Mouse (Mus musculus) right cerebral cortex, postnatal 14 days (tissue): ENCODE results near the gene Smad9.

ENCODE experiments used
- DNase-seq: peaks from one replicate; pipeline ENCODE4 v3.0.0; 2022

Gene Smad9

DNA sequence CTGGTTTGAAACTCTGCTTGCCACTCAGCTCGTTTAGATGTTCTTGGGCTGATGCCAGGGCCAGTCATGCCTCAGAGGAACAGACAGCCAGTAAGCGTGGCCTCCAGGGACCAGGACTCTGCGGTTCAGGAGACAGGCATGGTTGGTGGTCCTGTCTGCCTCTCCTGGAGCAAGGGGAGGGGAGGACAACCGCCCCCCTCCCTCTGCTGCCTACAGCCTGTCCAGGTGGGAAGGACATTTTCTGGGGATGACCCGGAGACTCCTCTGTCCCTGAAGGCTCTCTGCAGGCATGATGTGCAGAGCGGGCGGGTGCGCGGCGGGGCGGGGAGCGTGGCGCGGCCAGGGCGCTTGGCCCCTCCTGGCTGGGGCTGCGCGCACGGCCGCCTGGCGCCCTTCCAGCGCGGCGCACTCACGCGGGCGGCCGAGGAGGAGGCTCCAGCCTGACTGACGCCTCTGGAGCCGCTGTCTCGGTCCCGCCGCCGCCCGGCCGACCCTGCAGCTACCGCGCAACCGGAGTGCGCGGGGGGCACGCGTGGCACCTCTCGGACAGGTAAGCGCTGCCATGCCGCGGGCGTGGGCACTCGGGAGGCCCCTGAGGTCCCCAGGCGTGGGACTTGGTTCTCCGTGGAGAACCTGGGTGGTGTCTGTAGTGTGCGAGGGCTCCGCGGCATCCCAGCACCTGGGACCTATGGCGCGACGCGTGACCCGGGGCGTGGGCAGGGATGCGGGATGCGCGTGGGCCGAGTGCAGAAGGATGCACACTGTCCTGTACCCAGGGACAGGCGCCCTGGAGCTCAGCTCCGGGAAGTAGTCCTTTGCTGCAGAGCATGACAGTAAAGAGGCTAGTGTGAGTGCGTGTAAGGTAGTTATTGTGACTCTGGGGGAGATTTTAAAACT is at the start of gene Smad9:
Gene Smad9 (plus strand): TSS at position 438 of the 897 bp plus-strand sequence.
- peak; percentile 65 for DNase-seq

- DNase-seq = no peak
Observed at GRCm38 (mm10) chr3:54708972-54709371, 46.4 kb upstream of the Smad9 start.

DNA sequence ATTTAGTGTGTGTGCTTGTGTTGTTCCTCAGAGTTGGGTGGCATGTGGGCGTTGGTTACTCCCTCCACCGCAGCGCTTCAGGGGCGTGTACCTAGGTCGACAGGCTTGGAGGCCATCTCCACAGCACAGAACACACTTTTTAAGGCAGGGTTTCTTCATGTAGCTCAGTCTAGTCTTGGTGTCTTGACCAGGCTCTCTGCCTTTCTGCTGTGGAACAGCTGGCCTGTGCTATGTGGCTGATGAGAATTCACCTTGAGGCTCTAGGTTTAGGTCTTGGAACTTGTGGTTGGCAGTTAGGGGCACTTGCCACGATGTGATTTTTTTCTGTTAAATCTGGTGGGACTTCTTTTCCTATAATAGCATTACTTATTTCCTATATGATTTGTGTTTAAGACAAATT is 41.1 kb upstream of the Smad9 start, which contains the start of gene Gm21958:
Gene Gm21958 (minus strand): TSS at position 101 of the 400 bp plus-strand sequence.
- DNase-seq = no peak

GRCm38 (mm10) chr3:54715461-54715860 is 39.9 kb upstream of the Smad9 start:
- no peak for DNase-seq

- DNase-seq = no peak
Observed at GRCm38 (mm10) chr3:54717348-54717747, 38.0 kb upstream of the Smad9 start.

DNA sequence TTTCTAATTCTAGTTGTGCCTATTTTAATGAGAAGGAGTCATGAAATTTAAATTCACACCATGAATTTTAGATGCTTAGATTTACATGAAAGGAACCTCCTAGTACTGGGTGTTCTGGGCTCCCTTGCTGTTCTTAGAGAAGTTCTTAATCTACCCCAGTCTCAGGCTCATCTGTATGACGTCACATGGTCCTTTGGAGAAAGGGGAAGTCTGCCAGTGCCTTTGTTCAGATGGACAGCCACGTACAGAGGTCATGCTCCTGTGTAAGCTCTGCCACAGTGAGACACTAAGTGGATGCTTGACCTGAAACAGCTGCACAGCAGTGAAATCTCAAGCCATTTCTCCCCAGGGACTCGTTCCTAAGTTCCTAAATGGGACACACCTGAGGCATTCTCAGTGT is 36.4 kb upstream of the Smad9 start:
- no peak for DNase-seq

- no peak for DNase-seq
Observed at GRCm38 (mm10) chr3:54723741-54724500, 31.5 kb upstream of the Smad9 start.

GRCm38 (mm10) chr3:54725344-54725743 is 30.0 kb upstream of the Smad9 start:
- no peak for DNase-seq

DNA sequence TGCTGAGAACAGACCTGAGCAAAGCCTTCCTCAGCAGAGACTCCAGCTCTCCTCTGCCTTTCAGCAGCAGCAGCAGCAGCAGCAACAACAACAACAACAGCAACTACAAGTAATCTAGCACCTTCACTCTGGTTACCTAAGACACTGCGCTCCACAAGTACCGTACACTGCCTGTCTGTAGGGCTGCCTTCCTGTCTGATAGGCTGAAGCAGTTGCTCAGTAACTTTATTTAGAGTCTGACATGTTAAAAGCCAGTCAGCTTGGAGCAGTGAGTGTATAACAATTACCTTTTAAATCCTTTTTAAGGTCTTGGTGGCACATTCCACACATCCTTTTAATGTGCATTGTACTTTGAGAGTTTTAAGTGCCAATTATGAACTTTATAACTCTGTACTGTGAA is 27.8 kb upstream of the Smad9 start:
- DNase-seq = no peak

DNA sequence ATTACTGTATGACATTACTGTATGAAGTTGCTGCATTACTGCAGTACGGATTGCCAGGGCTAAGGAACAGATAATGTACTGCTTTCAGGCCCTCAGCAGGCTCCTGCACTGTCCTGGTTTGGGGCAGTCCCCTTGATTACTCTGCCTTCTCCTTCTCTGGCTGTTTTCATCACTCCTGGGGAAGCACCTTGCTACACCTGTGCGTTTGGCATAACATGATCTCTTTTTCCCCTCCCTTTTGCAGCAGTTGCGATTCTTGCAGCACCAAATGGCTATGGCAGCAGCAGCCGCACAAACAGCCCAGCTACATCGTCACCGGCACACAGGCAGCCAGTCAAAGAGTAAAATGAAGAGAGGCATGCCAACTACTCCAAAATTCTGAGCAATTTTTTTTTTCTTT is 27.3 kb upstream of the Smad9 start:
- no peak for DNase-seq

GRCm38 (mm10) chr3:54731626-54732150 is 23.7 kb upstream of the Smad9 start:
- DNase-seq = no peak

- no peak for DNase-seq
Observed at GRCm38 (mm10) chr3:54732371-54732770, 23.0 kb upstream of the Smad9 start.

DNA sequence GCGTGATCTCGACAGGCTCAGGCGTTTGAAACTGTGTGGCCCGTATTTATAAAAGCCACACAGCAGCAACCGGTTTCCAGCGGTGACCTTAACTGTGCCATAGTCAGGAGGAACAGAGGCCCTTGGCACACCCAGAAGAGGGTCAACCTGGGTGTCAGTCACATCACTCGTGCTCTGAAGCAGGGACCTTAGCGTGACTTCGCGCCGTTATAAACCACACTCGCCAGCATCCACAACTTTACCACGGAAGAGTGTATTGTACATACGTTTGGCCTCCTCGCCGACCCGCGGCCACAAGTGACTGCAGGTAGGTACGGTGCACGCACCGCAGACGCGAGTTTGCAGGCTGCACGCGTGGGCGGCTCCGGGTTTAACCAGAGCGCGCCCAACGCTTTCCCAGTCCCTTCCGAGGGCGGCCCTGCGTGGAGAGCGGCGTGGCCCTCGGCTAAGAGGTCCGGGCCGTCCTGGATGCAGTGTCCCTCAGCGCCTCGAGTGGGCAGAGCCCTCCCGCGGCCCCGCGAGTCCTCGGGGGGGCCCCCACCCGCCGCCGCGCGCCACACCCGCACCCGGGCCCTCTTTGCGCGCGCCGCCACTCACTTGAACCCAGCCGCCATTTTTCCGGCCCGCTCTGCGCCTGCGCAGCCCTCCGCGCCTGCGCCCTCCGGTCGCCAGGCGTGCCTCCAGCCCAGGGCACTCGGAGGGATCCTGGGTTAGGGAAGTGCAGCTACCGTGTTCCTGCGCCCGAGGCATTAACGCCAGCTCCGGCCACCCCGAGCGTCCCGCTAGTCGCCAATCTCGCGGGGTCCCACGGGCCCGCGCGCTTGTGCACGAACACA is 20.8 kb upstream of the Smad9 start:
- DNase-seq = peak; percentile 93

DNA sequence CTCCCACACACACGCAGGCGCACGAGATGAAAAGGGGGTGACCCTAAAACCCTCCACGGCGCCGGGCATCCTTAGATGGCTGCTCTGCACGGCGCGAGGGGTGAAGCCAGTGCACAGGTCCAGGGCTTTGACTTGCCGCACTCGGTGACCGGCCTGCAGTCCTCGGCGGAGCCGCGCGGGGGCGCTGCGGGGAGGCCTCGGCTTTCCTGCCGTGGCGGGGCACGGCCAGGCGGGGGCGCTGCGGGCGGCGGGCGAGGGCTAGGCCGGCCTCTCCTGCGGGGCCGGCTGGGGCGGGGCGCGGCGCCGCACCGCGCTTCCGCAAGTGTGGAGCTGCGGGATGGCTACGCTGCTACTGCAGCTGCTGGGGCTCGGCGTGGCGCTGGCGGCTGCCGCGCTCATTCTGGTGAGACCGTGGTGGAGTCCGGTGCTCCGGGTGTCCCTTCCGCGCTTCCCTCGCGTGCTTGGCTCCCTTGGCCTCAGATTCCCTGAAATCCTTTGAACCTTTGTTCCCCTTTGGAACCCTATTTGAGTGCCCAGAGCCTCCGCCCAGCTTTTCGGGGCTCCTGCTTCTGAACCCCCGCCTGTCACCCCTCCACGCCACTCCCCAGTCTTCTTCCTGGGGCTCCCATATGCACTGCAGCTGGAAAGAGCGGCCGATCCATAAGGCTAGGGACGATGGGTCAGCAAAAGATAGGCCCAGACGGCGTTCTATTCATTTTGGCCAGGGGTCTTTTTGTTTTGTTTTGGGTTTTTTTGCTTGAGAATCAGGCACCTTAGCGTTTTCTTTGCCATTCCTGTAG is 19.9 kb upstream of the Smad9 start, which contains the start of the genes Exosc8 and Alg5:
Gene Exosc8 (minus strand): TSS at position 147 of the 800 bp plus-strand sequence.
Gene Alg5 (plus strand): TSS at position 293 of the 800 bp plus-strand sequence.
- DNase-seq = peak; percentile 87

DNA sequence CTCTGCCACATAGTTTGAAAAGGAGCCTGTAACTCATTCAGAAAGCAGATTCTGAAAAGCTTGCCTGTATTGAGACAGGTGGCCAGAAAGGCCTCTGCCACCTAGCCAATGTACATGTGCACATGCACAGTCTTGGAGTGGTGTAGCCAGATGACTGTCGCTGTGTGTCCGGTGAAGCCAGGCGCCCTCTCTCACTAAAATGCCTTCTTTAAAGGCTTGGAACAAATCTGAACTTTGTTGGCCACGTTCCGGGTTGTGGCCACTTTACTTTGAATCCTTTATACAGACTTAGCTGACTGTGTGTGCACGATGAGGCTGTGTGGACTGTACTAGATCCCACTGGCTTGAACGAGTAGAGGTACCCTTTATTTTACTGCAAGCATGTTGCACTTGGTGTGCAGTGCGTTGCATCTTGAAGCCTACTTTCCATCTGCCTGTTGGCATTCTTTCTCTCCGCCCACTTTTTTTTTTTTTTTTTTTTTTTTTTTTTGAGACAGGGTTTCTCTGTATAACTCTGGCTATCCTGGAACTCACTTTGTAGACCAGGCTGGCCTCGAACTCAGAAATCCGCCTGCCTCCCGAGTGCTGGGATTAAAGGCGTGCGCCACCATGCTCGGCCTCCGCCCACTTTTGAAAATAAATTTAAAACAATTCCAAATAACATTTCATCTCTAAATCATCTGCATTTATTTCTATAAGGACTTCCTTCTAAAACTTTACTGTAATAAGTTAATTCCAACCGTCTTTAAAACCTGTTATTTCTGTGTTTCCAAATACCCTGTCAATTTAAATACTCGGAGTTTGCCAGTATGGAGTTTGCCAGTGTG is 19.1 kb upstream of the Smad9 start:
- DNase-seq = peak; percentile 16

DNA sequence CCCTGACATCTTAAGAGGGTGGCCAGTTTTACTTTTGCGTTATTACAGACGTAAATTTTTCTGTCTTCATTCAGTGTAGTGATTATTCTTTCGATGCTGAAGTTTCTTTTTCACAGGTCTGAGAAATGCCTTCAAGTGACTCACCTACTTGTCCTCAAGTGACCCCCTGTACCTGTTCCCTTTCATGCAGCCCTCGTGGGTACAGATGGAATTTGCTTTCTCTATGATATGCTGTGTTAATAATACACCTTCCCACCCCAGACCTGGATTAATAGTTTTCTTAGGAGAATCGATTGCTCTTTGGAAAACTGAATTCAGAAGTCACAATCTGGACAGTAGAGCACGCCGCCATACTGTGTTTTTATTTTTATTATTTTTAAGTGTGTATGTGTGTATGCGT is 18.1 kb upstream of the Smad9 start:
- no peak for DNase-seq

DNA sequence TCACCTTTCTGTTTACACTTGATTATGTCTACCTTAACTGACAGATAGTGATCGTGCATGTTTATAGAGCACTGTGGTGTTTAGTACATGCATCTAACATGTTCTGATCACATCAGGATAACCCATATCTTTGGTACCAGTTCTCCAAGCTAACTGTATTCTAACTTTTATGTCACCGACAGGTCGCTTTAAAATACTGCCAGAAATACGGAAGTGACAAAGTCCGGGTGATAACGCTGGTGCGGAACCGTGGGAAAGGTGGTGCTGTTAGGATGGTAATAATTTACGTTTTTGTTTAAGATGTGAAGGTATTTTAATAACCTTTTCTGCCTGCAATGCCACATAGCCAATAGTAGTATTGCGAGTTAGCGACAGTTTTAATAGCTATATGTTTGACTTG is 13.4 kb upstream of the Smad9 start:
- no peak for DNase-seq

GRCm38 (mm10) chr3:54745799-54746198 is 9.6 kb upstream of the Smad9 start:
- peak; percentile 44 for DNase-seq

DNA sequence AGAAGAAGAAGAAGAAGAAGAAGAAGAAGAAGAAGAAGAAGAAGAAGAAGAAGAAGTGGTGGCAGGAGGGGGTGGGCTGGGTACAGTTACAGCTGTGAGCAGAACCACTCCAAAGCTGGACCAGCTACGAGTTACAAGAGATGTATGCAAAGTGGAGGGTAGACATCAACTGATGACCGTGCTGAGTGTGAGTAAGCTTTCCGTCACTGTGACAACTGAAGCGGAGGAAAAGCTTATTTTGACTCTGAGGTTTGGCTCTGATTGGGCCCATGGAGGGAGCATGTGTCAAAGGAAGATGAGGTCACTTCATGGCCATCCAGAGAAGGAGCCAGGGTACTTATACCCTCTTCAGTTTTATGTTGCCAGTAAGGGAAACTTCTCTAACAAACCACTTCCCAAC is 2.0 kb upstream of the Smad9 start:
- DNase-seq = no peak

GRCm38 (mm10) chr3:54756058-54756457 is 676 bp downstream of the Smad9 start:
- peak; percentile 40 for DNase-seq

DNA sequence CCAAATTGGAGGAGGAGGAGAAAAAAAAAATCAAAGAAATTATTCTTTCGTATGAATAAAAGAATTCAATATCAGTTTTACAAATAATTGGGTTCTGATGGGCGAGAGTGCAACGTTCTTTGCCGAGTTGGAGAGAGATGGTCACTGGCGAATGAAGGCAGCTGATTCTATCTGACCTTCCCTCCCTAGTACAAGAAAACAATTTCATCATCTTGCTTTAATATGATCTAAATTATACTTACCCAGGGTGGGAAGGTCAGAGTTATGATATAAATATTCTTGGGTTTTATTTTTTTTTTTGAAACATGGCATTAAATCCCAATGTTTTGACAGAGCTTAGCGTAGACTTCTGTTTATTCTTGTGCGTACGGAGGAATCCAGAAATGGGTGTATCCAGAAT is 2.1 kb downstream of the Smad9 start:
- DNase-seq = no peak
